Mouse (Mus musculus): ENCODE data around the gene Aldh1b1. TPM values are rescaled to one million over a fixed set of nuclear protein-coding genes. Genes with fewer than 3 reads are reported as not detected.
A peak's percentile ranks its signal among the peaks of the same experiment; 100 is the strongest.

Aldh1b1 gene
- total RNA-seq, 2 experiments from 2014 or later = 8.7 to 9.7 TPM

DNA sequence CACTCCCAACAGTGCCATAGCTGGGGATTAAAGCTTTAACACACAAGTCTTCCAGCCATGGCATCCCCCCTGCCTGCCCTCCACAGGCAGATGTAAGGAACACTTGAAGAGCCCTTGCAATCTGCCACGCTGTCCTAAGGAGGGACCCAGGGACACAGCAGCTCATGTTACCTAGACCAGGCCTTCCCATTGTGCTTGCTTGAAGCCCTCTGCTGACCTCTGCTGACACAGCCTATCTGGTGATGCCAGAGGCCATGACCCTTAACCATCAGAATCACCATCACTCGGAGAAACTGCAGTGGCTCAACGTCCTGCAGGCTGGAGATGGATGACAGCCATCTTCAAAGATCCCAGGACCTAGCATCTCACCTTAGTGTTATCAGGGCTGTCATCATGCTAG lies 23.2 kb downstream of the Aldh1b1 start:
- no peak for TF ChIP-seq CTCF (conservative IDR thresholded peaks at IDR 0.05)
- Histone ChIP-seq H3K27ac (no peak overlapping the region), H3K4me3 (no peak overlapping the region)
- no peak for DNase-seq (ENCODE audit: low spot score in 2 of 2)

DNA sequence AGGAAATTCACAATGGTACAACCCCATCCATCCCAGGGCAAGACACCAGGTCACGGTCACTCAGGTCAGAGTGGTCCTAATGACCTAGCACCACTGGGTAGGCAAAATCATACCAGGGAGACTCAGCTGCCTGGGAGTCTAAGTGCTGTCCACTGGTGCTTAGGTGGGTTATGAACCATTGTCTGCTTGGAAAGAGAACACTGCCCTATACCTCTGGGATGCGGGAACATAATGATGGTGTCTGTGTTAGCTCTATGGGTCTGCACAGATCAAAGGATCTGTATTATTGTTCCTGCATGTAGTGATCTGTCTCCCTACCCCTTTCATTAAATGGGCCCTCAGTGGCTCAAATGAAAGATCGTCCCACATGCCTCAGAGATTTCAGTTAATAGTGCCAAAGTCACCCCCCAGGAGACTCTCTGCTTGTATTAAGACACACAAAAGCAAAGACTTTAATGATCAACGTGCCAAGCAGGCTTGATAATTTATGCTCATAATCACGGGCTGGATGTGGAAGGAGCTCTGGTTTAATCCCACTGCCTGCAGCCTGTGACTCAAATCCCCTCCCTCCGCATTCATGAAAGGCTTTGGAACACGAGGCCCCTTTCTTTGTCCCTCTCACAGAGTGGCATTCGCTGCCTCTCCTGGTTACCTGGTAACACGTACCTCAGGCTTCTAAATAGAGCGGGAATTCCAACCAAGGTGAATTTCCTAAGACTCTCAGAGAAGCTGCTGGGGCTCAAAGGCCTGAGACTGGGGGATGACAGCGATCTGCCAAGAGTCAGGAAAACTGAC lies 24.2 kb downstream of the Aldh1b1 start:
- Histone ChIP-seq H3K4me3 (no peak overlapping the region), H3K27ac (no peak overlapping the region)
- no peak for DNase-seq (ENCODE audit: low spot score in 2 of 2)
- TF ChIP-seq CTCF (conservative IDR thresholded peaks at IDR 0.05) = no peak

DNA sequence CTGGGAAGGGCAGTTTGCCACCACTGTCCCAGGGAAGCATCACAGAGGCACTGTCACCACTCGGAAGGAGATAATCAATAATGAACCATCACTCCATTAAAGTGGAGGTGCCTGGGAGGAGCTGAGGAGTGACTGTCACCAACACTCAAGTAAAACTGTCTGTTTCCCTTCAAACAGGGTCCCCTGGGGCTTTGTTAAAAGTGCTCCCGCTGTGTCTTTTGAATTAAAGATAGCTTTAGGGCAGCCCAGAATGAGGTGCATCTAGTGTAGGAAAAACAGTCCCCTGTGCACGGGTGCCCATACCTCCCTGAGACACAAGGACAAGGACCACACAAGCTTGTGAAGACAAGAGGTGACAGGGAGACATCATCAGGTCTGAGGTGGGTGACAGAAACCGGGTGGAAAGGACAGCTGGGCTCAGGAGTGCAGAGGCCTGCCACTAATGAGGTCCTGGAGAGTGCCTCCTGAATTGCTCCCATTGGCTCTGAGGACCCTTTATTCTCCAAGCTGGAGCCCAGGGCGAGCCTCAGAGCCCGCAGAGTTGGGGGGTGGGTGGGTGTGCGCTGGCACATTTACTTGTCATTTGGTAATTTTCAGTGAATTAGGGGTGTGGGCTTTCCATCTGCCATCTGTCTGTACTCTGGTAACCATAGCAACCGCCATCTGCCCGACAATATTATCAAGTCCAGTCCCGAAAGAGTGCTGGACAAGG lies 25.4 kb downstream of the Aldh1b1 start:
- DNase-seq (ENCODE audit: low spot score in 2 of 2) = no peak
- Histone ChIP-seq H3K27ac (no peak overlapping the region), H3K4me3 (no peak overlapping the region)
- no peak for TF ChIP-seq CTCF (conservative IDR thresholded peaks at IDR 0.05)

DNA sequence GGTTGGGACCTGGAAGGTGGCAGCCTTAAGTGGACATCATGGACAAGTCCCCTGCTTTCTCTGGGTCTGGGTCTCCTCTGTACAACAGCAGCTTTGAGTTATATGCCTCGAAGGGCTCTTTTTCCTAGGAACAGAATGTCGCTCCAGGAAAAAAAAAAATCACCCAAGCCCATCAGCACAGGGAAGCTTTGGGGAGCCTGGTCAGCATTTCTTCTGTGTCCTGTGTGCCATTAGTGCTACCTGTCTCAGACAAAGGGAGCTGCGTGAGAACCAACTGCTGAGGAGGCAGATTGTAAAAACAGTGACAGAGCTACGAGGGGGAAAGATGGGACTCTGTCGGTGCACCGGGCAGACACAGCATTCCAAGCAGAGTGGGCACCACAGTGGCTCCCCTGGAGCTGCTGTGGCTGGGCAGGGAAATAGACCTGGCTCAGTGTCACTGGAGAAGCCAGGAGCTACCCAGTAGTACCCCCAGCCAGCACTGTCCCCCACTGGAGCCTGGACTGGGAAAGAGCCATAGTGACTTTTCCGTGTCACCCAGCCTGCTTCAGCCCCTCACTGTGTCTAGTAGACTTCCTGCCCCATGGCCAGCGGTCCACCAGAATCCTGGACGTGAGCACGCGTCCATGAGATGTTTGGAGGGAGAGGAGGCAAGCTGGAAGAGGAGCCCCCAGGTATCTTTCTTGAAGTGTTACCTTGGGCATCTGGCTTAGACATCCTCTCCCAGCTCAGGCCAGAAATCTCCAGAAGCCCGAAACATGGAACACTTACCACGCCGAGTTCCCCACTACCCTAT lies 26.1 kb downstream of the Aldh1b1 start:
- no peak for TF ChIP-seq CTCF (conservative IDR thresholded peaks at IDR 0.05)
- no peak for DNase-seq (ENCODE audit: low spot score in 2 of 2)
- no peak overlapping the region for H3K27ac ChIP-seq
- H3K4me3 ChIP-seq = no peak overlapping the region

DNA sequence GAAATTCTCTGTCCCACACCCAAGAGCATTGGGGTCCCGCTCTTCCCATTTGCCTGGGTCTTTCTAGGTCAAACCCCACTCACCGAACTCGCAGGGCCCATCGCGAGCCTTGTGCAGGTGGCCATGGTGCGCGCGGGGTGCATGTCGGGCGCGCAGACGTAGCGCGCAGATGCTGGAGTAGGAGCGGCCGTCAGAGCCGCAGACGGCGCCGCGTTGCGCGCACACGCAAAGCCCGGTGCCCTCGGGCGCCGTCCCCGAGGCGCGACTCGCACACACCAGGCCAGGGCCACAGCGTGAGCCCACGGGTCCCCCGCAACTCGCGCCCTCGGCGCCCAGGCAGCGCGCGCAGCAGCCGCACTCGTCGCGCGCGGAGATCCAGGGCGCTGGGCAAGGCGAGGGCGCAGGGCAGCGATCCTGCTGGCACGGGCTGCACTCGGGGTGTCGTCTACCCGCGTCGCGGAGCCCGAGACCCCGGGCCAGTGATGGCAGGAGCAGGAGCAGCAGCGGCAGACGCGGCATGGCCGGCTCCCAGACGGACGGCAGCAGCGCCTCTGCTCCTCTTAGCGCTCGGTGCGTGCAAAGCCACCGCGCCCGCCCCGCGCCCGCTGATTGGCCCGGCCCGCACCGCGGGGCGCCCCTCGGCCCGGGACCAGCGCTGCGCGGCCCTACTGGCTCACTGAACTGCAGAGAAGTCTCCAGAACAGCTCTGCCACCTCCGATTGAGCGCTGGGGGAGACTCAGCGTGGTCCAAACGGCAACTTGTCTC lies 27.6 kb downstream of the Aldh1b1 start, which contains the start of gene Igfbpl1:
Gene Igfbpl1, minus strand, starts transcription at position 649 of the 766 bp plus-strand sequence.
- DNase-seq (ENCODE audit: low spot score in 2 of 2) = no peak
- no peak for TF ChIP-seq CTCF (conservative IDR thresholded peaks at IDR 0.05)
- Histone ChIP-seq H3K4me3 (peak within 1 kb of the TSS; percentile 40), H3K27ac (no peak within 1 kb of the TSS)

DNA sequence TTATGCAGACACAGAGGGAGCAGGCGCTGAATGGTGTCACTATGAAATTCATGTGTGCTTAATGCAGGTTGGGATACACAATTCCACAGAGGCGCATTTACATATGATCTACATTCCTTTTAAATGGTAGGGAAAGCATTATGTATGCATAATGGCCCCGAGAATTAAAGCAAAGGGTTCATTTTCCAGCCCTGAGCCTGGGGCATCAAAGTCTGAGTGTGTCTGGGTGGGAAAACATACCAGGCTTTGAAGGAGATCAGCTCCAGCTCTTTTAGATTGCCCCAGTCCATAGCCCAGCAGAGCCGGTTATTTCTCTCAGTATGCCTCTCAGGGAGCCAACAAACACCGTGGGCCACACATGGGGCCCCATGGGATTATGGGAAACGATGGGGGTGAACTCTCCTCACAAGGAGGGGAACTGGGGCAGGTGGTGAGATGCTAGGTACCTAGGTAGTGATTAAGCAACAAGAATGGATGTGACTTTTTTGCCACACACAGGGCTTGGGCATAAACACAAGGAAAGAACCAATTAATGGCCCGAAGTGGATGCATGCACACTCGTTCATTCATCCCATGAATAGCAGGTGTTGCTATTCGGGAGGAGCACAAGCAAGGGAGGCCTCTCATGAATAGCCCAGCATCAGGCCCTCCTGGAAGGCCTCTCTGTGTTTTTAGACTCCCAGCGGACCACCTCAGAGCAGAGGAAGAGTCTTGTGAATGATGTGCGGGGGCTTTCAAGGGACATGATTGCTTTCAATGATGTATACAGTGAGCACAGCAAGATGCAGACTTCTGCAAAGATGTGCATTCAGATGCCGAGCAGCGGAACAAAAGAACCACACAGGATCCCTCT lies 31.3 kb downstream of the Aldh1b1 start:
- H3K4me3 ChIP-seq = no peak overlapping the region
- no peak for DNase-seq (ENCODE audit: low spot score in 2 of 2)
- no peak for TF ChIP-seq CTCF (conservative IDR thresholded peaks at IDR 0.05)
- no peak overlapping the region for H3K27ac ChIP-seq

DNA sequence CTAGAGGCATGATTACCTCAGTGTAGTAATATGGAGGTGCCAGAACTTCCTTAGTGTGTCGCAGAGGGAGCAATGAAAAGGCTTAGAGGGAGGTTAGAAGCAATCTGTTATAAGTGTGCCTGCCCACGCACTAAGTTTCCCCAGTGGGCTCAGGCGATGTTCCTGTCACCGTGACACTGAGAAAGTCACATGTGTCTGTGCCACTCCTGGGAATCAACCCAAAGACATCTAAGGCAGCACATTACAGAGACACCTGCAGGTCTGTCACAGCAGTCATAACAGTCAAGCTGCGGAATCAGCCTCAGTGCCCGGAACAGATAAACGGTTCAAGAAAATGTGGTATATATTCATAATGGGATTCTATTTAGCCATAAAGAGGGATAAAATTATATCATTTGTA lies 33.2 kb downstream of the Aldh1b1 start:
- no peak for TF ChIP-seq CTCF (conservative IDR thresholded peaks at IDR 0.05)
- no peak overlapping the region for H3K4me3 ChIP-seq
- H3K27ac ChIP-seq = no peak overlapping the region
- DNase-seq (ENCODE audit: low spot score in 2 of 2) = no peak

DNA sequence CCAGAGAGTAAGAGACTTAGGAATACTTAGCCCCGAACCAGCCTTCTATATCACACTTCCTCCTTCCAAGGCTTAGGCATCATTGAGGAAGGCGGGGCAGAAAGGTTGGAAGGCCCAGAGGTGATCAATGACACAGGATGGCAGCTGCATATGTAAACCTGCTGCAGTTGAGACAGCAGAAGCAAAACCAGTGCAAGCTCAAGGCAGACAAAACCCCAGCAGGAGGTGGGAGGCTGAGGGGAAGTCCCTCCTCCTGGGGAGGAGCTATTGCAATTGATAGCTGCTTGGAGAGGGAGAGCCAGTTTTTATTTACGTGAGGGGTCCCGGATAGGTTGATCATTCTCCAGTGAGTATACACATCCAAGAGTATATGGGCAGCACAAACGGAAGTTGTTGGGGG lies 34.6 kb downstream of the Aldh1b1 start:
- Histone ChIP-seq H3K4me3 (no peak overlapping the region), H3K27ac (no peak overlapping the region)
- DNase-seq (ENCODE audit: low spot score in 2 of 2) = no peak
- no peak for TF ChIP-seq CTCF (conservative IDR thresholded peaks at IDR 0.05)

DNA sequence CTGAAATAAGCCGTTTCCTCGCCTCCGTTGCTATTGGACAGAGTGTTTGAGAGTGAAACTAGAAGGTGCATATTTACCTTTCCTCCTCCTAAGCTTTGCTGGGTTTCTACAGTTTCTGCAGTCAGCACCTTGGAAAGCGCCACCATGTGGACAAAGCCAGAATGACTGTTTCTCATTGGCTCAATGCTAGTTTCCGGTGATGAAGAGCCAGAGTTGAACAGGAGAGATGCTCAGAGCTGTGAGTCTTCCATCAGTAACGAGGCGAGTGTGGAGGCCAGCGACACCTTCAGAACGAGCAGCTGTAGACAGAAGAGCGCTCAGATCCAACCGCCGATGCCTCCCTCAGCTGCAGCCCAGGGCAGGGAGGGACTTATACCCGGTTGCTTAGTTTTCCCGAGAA lies 45.5 kb downstream of the Aldh1b1 start:
- peak in 1 of 2 experiments; percentile 39 for DNase-seq (ENCODE audit: low spot score in 2 of 2)
- TF ChIP-seq CTCF (conservative IDR thresholded peaks at IDR 0.05) = peak; percentile 76

DNA sequence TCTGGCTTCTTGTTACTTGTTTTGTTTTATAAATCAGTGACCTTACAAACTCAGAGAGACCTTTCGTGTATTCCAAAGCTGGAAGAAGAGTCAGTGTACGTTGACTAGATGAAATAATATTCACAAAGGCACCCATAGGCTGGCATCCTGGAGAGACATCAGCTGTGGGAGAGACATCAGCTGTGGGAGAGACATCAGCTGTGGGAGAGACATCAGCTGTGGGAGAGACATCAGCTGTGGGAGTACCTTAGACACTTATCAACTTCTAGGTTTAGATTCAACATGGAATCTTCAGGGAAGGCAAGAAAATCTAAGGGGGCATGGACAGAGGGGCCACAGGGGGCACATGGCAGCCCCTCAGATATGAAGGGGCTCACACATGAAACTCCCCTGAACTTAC lies 47.4 kb downstream of the Aldh1b1 start:
- no peak overlapping the region for H3K4me3 ChIP-seq
- TF ChIP-seq CTCF (conservative IDR thresholded peaks at IDR 0.05) = no peak
- no peak for DNase-seq (ENCODE audit: low spot score in 2 of 2)
- H3K27ac ChIP-seq = no peak overlapping the region

More for the DNA sequence above, 45.5 kb downstream of the Aldh1b1 start:
- Histone ChIP-seq H3K27ac (no peak overlapping the region), H3K4me3 (no peak overlapping the region)

DNA sequence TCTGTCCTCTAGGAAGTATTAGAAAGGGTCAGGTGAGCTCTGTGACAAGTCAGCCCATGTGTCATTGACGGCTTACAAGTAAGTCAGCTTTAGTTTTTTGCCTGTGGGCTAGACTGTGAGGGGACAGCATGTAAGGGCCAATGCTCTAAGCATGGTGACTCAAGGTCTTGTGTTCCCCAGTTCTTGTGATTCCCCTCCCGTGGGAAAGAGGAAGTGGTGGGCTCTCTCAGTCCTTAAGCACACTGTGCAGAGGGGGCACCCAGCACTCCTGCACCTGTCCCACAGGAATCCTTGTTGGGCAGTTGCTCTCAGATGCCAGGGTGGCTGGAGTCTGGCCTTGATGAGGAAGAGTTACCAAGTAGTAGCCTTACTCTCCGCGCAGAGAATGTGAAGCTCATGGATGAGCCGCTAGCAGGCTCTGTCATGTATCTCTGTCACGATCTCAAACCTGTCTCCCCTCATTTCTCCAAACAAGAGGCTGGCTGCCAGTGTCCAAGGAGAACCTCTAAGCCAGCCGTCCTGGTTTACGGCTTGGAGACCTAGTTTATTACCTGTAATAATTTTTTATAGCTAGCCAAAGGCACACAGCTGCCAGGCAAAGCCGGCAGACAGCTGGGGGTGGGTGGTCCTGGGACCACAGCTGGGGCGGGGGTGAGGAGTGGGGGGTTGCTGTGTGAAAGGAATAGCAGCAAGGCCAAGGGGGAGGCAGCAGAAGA lies 49.4 kb downstream of the Aldh1b1 start, which contains the start of gene Stra6l:
Gene Stra6l, plus strand, starts transcription at position 556 of the 716 bp plus-strand sequence.
- no peak for DNase-seq (ENCODE audit: low spot score in 2 of 2)
- TF ChIP-seq CTCF (conservative IDR thresholded peaks at IDR 0.05) = no peak
- Histone ChIP-seq H3K27ac (no peak within 1 kb of the TSS), H3K4me3 (no peak within 1 kb of the TSS)
